Mouse (Mus musculus) limb, embryonic 10.5 days (tissue): ENCODE data around the gene Adamts15. TPM values are rescaled to one million over a fixed set of nuclear protein-coding genes. Genes with fewer than 3 reads are reported as not detected.

Source experiments
- DNase-seq: peaks from one replicate; pipeline ENCODE4 v3.0.0-alpha.2; 2017; ENCODE audit warnings: low spot score
- H3K27ac ChIP-seq: fragments of 300-500 bp; sonication (generic); 2 replicates; pipeline ENCODE4 v1.5.1; 2016; ENCODE audit warnings: mild to moderate bottlenecking
- H3K27me3 ChIP-seq: fragments of 300-500 bp; sonication (generic); 2 replicates; pipeline ENCODE4 v1.6.1; 2016; ENCODE audit warnings: low read depth, mild to moderate bottlenecking; ENCODE audit not compliant: poor library complexity, severe bottlenecking
- H3K36me3 ChIP-seq: fragments of 300-500 bp; sonication (generic); 2 replicates; pipeline ENCODE4 v1.6.1; 2016; ENCODE audit warnings: mild to moderate bottlenecking, moderate library complexity
- H3K4me1 ChIP-seq: fragments of 300-500 bp; sonication (generic); 2 replicates; pipeline ENCODE4 v1.6.1; 2016
- H3K4me3 ChIP-seq: fragments of 300-500 bp; sonication (generic); 2 replicates; pipeline ENCODE4 v1.5.1; 2016; ENCODE audit warnings: mild to moderate bottlenecking, moderate library complexity
- H3K9me3 ChIP-seq: fragments of 300-500 bp; sonication (generic); replicated peaks from 2 replicates; pipeline ENCODE4 v1.6.1; 2016; ENCODE audit warnings: mild to moderate bottlenecking
- WGBS: fragments of 180-500 bp; shearing (Covaris S2); methylation state at CpG from one replicate; pipeline ENCODE4 v1.1.7; 2016; 5-methylcytosine and 5-hydroxymethylcytosine counted together
- polyA plus RNA-seq: library from polyadenylated mRNA; unstranded; fragments of >200 nt; fragmentation: Nextera tagmentation; extraction: Ambion mirVana; gene quantifications from 2 replicates; pipeline ENCODE4 v1.2.1, GENCODE M21; 2016

The Adamts15 gene
- polyA plus RNA-seq, 1 experiment from 2014 or later: 8.5 TPM

DNA sequence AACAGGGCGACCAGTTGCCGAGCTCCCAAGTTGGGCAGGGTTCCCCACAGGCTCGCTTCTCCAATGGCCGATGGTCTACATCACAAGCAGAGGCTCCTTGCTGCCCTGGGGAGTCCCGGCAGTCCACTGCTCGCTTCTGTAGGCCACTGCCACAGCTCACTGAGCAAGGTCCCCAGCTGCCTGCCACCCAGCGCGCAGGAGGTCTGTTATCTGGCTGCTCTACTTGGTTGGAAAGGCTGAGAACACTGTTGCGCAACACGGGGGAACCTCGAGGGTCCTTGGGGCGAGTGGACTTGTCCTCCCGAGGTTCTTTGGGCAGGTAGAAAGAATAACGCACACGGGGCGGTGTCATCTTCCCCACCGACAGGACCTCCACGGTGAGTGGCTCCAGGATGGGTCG lies 20.1 kb downstream of the Adamts15 start:
- H3K9me3 ChIP-seq: no peaks in the 10 kb centered on the region
- no peaks in the 10 kb centered on the region for H3K27me3 ChIP-seq
- no peaks in the 10 kb centered on the region for H3K4me1 ChIP-seq
- no peak overlapping the region for H3K27ac ChIP-seq
- peaks cover 41% of the 10 kb centered on the region for H3K36me3 ChIP-seq
- no peak overlapping the region for H3K4me3 ChIP-seq
- 93% methylated on average over 19 of the region's 19 CpGs for WGBS
- no peak for DNase-seq

DNA sequence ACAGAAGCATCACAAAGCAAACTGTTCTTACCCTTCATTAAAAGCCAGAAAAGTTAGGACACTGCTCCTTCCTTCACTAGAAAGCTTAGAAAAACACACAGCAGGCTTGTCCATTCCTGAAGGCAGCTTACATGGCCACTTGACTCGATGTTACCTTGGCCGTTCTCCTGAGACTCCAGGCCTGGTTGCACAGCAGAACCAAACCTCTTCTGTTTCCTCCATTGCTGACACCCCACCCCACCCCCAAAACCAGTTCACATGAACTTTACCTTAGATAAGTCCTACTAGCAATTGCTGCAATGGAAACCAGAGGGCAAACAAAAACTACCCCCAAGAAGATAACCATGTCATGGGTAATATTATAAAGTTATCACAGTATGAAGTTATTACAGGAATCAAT lies 25.1 kb downstream of the Adamts15 start:
- H3K4me3 ChIP-seq: no peak overlapping the region
- WGBS: 90% methylated on average over 2 of the region's 2 CpGs
- H3K4me1 ChIP-seq: no peaks in the 10 kb centered on the region
- no peak overlapping the region for H3K27ac ChIP-seq
- H3K9me3 ChIP-seq: no peaks in the 10 kb centered on the region
- no peak for DNase-seq
- H3K36me3 ChIP-seq: peaks cover 18% of the 10 kb centered on the region
- no peaks in the 10 kb centered on the region for H3K27me3 ChIP-seq

DNA sequence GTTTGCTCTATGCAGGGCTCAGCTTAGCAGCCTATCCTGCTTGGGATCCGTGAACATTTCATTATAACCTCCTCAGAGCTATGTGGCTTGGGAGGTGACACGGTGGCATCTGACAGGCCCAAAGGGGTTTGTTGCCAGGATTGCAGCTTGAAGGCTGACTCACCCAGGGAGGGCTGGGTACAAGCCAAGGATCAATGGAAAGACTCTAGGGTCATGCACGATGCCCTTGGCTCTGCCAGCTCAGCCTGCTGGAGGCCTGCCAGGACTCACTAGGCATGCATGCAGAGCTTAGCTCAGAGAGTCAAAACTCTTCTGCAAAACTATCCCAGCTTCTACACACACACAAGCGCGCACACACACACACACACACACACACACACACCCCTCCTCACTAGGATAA lies 25.5 kb downstream of the Adamts15 start:
- WGBS: 90% methylated on average over 5 of the region's 5 CpGs
- H3K9me3 ChIP-seq: no peaks in the 10 kb centered on the region
- no peaks in the 10 kb centered on the region for H3K27me3 ChIP-seq
- no peak overlapping the region for H3K4me3 ChIP-seq
- no peaks in the 10 kb centered on the region for H3K4me1 ChIP-seq
- H3K36me3 ChIP-seq: peaks cover 14% of the 10 kb centered on the region
- DNase-seq: no peak
- no peak overlapping the region for H3K27ac ChIP-seq

DNA sequence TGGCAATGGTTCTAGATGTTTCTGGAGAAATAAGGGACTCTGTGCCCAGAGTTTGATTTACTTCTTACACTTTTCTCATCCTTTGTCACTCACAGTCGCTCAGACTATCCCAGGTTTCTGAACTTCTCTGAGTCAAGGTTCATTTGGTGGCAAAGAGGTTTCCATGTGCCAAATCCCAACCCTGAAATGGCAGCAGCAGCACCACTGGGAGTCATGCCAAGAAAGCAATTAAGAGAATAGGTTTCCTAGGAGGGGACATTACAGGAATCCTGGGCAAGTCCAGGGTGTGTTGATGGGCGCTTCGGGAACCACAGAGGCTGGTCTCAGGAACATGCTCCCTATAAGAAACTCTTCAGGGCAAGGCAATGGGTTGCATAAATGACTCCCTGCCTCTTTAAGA lies 26.6 kb downstream of the Adamts15 start:
- Histone ChIP-seq H3K9me3 (no peaks in the 10 kb centered on the region), H3K4me3 (no peak overlapping the region), H3K27ac (no peak overlapping the region), H3K27me3 (no peaks in the 10 kb centered on the region), H3K36me3 (peaks cover 3% of the 10 kb centered on the region; the same call in 1 of the 2 replicates), H3K4me1 (no peaks in the 10 kb centered on the region)
- no peak for DNase-seq
- 87% methylated on average over 3 of the region's 3 CpGs for WGBS

DNA sequence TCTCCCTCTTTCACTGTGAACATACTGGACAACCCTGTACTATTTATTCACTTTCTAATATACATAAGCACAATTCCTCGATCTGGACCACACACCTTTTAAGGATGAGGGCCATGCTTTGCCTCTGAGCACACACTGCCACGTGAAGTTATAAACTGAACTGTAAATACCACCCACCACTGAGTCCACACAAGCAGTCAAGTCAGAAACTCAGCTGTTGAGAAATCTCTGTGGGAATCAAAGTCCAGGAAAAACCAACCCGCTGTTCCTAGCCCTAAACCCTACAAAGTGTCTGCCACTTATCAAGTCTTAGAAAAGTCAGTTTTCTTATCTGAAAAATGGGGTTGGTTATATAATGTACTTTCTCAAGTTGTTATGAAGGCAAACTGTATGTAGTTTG lies 36.0 kb downstream of the Adamts15 start:
- no peak for DNase-seq
- 89% methylated on average over 3 of the region's 3 CpGs for WGBS

DNA sequence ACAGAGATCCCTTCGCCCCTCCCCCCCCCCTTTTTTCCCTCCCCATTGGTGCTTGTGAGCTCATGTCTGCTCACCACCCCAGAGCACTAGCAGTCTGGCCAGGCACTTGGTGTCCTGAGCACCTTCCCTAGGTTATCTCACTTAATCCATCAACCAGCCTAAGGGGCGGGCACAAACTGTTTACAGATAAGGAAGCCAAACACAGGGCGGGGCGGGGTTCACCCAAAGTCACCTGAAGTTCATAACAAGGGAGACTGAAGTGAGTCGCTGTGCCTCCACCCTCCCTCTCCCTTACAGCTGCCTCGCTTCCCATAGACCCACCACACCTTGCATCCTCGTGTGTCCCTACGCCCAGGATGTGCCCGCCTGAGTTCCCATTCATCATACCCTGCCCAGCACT lies 41.7 kb downstream of the Adamts15 start:
- 85% methylated on average over 9 of the region's 9 CpGs for WGBS
- no peaks in the 10 kb centered on the region for H3K27me3 ChIP-seq
- H3K9me3 ChIP-seq: no peaks in the 10 kb centered on the region
- no peak for DNase-seq
- no peaks in the 10 kb centered on the region for H3K4me1 ChIP-seq
- H3K4me3 ChIP-seq: no peak overlapping the region
- no peak overlapping the region for H3K27ac ChIP-seq
- no peaks in the 10 kb centered on the region for H3K36me3 ChIP-seq

More for the DNA sequence above, 36.0 kb downstream of the Adamts15 start:
- Histone ChIP-seq H3K9me3 (no peaks in the 10 kb centered on the region), H3K4me3 (no peak overlapping the region), H3K27me3 (no peaks in the 10 kb centered on the region), H3K36me3 (no peaks in the 10 kb centered on the region), H3K4me1 (no peaks in the 10 kb centered on the region), H3K27ac (no peak overlapping the region)

DNA sequence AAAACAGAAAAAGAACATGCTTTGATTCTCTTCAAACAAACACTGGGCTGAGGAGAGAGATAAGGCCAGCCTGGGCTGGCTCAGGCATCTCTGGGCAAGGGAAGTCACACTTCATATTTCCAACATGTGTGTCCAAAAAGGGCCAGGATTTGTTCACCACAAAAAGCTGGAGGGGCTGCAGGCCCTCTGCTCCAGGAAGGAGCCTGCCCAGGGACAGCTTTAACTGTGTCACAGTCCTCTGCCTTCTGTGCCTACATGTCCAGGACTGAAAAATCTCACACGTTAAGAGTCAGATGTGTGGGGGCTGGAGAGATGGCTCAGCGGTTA lies 42.3 kb downstream of the Adamts15 start:
- Histone ChIP-seq H3K4me3 (no peak overlapping the region), H3K4me1 (no peaks in the 10 kb centered on the region), H3K27me3 (no peaks in the 10 kb centered on the region), H3K27ac (no peak overlapping the region), H3K36me3 (no peaks in the 10 kb centered on the region), H3K9me3 (no peaks in the 10 kb centered on the region)
- 84% methylated on average over 2 of the region's 2 CpGs for WGBS
- no peak for DNase-seq

DNA sequence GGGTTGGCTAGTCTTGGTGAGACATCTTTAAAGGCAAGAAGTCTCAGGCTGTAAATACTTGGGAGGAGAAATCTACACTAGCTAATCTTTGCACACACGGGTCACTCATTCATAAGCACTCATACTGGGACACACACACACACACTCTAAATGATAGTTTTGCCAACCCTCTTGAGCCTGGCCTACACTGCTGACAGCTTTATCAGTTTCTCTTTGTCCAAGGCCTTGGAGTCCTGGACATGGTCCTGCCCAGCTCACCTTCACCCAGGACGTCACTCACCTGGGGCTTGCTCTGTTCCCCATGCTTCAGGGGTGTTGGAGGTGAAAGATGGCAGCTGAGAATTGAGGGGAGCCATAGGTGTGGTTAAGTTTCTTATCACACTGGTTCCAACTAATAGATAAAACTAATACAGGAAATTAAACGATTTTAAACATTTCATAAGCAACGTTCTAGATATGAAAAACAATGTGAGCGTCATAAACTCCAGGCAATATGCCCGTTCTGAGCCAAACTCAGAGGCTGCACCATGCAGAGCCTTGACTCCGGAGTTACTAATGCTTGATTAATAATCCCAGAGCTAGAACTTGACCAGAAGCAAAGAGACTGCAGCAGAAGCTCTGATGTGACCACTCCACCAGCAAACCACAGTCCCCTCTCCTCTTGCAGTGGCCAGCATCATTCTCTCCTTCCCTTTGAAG lies 42.9 kb downstream of the Adamts15 start:
- Histone ChIP-seq H3K4me1 (no peaks in the 10 kb centered on the region), H3K27me3 (no peaks in the 10 kb centered on the region), H3K36me3 (no peaks in the 10 kb centered on the region), H3K4me3 (no peak overlapping the region), H3K9me3 (no peaks in the 10 kb centered on the region), H3K27ac (no peak overlapping the region)
- WGBS: 87% methylated on average over 7 of the region's 7 CpGs
- DNase-seq: no peak

DNA sequence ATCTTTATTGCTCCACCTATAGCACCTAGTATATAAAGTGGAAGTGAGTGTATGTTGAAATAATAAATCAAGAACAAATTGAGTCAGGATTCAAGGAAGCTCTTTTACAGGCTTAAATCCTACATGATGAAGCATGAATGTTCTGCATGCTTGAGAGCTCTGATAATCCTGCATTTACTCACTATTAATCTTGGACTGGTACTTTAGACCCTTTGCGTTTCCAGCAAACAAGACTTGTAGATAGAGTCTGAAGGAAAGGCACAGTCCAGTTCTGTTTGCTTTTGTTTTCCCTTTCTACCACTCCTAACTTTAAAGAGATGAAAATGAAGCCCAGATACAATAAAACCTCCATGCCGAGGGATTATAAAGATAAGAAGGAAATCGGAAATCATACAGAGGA lies 45.7 kb downstream of the Adamts15 start:
- Histone ChIP-seq H3K27ac (no peak overlapping the region), H3K4me1 (no peaks in the 10 kb centered on the region), H3K9me3 (no peaks in the 10 kb centered on the region), H3K36me3 (no peaks in the 10 kb centered on the region), H3K4me3 (no peak overlapping the region), H3K27me3 (no peaks in the 10 kb centered on the region)
- 83% methylated on average over 3 of the region's 3 CpGs for WGBS
- DNase-seq: no peak

DNA sequence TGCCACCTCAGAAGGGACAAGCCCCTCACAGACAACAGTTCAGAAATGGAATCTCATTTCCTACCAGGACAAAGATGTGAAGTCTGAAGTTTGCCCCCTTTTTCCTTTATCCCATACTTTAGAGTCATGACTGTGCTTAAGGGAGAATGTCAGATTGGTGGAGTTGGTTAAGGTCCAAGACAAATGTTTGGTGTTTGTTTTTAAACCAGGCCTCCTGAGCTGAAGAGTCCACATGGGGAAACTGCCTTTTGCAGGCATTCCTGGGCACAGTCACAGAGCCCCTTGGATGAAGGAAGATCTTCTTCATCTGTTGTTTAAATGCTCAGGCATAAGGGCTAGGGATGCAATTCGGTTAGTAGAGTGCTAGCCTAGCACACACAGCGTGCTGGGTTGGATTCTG lies 66.4 kb downstream of the Adamts15 start:
- Histone ChIP-seq H3K4me1 (peaks cover 12% of the 10 kb centered on the region), H3K27ac (no peak overlapping the region), H3K4me3 (no peak overlapping the region), H3K27me3 (no peaks in the 10 kb centered on the region), H3K36me3 (no peaks in the 10 kb centered on the region), H3K9me3 (no peaks in the 10 kb centered on the region)
- 83% methylated on average over 2 of the region's 2 CpGs for WGBS
- DNase-seq: no peak

DNA sequence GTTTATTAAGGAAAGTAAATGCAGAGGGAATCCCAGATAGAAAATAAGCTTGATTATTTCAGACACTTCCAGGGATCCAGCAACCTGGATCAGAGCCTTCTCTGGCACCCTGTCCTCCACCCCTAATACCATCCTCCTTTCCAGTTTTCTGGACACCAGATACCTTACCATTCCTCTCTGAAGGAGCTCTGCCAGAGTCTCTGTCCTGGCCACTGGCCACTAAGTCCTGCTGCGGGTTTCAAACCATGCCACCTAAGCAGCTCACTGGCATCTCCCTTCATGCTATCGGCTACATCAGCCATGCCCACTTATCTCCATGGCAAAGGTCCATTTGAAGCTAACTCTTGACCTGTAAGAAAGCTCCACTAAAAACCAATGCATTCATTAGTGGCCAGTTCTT lies 70.4 kb downstream of the Adamts15 start:
- 95% methylated on average over 2 of the region's 2 CpGs for WGBS
- Histone ChIP-seq H3K27me3 (no peaks in the 10 kb centered on the region), H3K4me1 (peaks cover 20% of the 10 kb centered on the region), H3K36me3 (no peaks in the 10 kb centered on the region), H3K9me3 (no peaks in the 10 kb centered on the region), H3K4me3 (no peak overlapping the region), H3K27ac (no peak overlapping the region)
- DNase-seq: no peak

DNA sequence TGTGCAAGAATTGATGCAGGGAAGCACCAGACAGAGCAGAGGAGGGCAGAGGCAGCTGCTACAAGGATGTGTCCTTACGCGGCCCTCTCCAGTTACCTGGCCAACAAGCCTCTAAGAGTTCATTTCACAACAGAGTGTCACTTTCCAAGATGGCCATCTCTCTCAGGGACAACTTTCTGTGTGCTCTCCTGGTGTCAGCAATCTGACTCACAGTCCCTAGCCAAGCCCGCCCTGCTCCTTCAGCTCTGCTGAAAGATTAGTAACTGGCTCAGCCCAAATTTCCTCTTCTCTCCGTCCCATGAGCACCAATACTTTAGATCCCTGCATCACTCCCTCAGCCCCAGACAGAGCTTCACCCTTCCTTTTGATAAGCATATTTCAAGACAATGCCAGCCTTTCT lies 72.3 kb downstream of the Adamts15 start:
- no peaks in the 10 kb centered on the region for H3K9me3 ChIP-seq
- 80% methylated on average over 4 of the region's 4 CpGs for WGBS
- DNase-seq: no peak

DNA sequence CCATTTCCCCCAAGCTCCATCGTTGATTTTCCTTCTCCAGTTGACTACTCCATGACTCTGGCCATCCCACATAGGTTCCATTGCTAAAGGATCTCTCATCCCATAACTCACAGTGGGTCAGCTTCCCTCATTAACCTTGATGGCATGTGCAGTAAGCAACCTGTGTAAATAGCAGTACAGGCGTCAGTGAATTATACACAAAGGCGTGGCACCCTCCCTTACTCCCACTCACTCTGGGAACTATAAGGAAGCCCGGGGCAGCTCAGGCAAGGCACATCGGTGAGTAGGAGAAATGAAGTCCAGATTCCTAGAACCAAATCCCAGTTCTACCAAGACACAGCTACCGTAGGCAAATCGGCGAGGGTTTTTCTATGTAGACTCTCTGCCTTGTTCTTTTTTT lies 72.8 kb downstream of the Adamts15 start:
- Histone ChIP-seq H3K4me3 (no peak overlapping the region), H3K9me3 (no peaks in the 10 kb centered on the region), H3K27ac (no peak overlapping the region), H3K4me1 (peaks cover 30% of the 10 kb centered on the region), H3K27me3 (no peaks in the 10 kb centered on the region), H3K36me3 (no peaks in the 10 kb centered on the region)
- no peak for DNase-seq
- 92% methylated on average over 8 of the region's 8 CpGs for WGBS

More for the DNA sequence above, 72.3 kb downstream of the Adamts15 start:
- H3K4me3 ChIP-seq: no peak overlapping the region
- H3K4me1 ChIP-seq: peaks cover 26% of the 10 kb centered on the region
- H3K27me3 ChIP-seq: no peaks in the 10 kb centered on the region
- no peak overlapping the region for H3K27ac ChIP-seq
- H3K36me3 ChIP-seq: no peaks in the 10 kb centered on the region
